Mouse (Mus musculus) myocyte (in vitro differentiated cells): ENCODE results near the gene Tspan5.

Experiments used
- MYOD1 ChIP-seq, 3 experiments: IDR thresholded peaks; one replicate each; pipeline ENCODE4 v1.6.1; 2011; ENCODE audit warnings: control low read depth in 2 of 3, low read depth in 2 of 3, mild to moderate bottlenecking in 2 of 3, moderate library complexity in 1 of 3; ENCODE audit not compliant: insufficient read length in 2 of 3, control insufficient read depth in 1 of 3
- POLR2A ChIP-seq: IDR thresholded peaks from one replicate; pipeline ENCODE4 v1.6.1; 2011; ENCODE audit warnings: low read depth, mild to moderate bottlenecking, control low read depth, moderate library complexity; ENCODE audit not compliant: insufficient read length
- REST ChIP-seq: IDR thresholded peaks from one replicate; pipeline ENCODE4 v1.6.1; 2011; ENCODE audit warnings: mild to moderate bottlenecking, control low read depth, moderate library complexity; ENCODE audit not compliant: insufficient read depth, insufficient read length
- SRF ChIP-seq: IDR thresholded peaks from one replicate; pipeline ENCODE4 v1.6.1; 2011; ENCODE audit warnings: low read depth; ENCODE audit not compliant: control insufficient read depth, insufficient read length
- USF1 ChIP-seq: IDR thresholded peaks from one replicate; pipeline ENCODE4 v1.6.1; 2011; ENCODE audit warnings: low read depth, mild to moderate bottlenecking, control low read depth, moderate library complexity

DNA sequence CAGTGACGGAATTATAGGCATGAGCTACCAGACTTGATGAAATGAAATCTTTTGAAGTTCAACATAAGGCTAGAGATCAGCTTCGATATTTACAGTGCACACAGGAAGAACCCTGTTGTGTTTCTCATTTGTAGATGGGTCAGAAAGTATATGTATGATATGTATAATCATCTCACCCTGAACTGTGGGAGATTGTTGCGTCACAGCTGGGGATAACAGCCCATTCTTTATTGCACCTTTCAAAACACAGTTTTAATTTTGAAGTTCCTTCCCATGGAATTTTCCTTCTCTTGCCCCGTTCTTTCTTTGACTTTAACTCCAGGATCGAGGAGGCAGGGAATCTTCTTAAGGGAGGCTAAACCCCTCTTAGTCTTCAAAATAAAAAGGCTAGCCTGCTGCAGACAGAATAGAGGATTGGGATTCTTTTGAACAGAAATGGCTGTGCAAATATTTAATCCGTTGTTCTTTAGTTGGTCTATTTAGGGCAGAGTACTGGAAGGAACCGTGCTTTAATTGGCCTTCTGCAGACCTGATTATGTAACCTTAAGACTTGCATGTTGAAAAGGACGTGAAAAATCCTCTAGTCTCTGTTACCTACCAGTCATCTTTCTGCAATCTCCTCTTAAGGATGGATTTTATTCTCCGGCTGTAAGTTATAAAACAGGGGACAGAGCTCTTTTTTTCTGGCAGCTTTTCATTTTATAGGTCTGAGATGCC, 18.1 kb downstream of the Tspan5 start:
- TF ChIP-seq MYOD1 (IDR thresholded peaks at IDR 0.05; ENCODE audit: control insufficient read depth in 1 of 3, insufficient read length in 2 of 3, low read depth in 2 of 3) (no peak), POLR2A (no peak), SRF (no peak), USF1 (no peak), REST (no peak)
